In the genomic region with DNA sequence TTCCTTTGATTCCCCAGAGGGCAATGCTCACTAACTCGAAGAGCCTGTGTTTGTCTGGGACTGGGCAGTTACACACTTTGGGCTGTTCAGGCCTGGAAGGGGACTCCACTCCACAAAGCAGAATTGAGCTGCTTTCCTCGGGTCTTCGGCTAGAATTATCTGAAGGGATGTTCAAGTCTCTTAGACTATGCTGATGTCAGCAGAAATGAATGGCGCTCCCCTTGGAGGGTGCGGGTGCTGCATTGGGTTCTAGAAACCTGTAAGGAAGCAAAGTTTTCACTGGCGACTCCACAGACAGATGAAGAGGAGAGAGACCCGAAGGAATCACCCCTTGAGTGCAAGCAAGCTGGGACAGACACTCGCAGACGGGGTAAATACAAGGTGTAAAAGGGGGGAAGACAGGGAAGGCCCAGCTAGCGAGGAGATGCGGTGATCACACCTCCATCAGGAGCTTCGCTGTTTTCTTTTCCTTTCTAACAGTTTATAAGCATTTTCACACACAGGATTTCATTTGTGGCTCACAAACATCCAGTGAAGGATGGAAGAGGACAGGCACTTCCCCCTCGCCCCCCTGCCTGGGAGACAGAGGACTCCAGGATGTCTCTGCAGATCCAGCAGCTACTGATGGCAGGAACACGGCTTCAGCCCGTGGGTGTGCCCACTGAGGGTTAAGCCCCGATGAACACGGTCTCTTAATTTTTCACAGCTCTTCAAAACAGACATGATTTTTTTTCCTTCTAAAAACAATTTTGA, we compare ENCODE assay signal across 14 mouse cellular contexts.
DNase-seq lines count a peak whose midpoint lies in the region; ATAC-seq and TF ChIP-seq lines count a peak whose summit lies in the region.
"Had no signal": no experiment of that assay in that cellular context is flagged by ENCODE, and none has a peak within 500 bp of the region (broad histone marks: within the 10 kb centered on the region; RNA-seq: fewer than 3 reads in every experiment).

No protein-coding gene starts in this region.

- H3K4me1 ChIP-seq in heart, embryonic 13.5 days: peaks cover 75% of the 10 kb centered on the region
- no peaks in the 10 kb centered on the region for H3K4me1 ChIP-seq in CH12.LX (ENCODE audit: control insufficient read depth in 1 of 2, insufficient read depth in 2 of 2)
- H3K4me1 ChIP-seq in embryonic facial prominence, embryonic 10.5 days: peaks cover 26% of the 10 kb centered on the region

- H3K27ac ChIP-seq in heart, embryonic 13.5 days (replicated peaks): peak overlapping the region; percentile 81
- no peak overlapping the region for H3K27ac ChIP-seq in CH12.LX (ENCODE audit: insufficient read depth, low read depth)
- peak overlapping the region; percentile 21 for H3K27ac ChIP-seq in embryonic facial prominence, embryonic 10.5 days (replicated peaks)
- H3K27ac ChIP-seq: hindbrain, postnatal 0 days; neural tube, embryonic 13.5 days had no signal

- no peak overlapping the region for H3K4me3 ChIP-seq in heart, embryonic 13.5 days
- H3K4me3 ChIP-seq in CH12.LX (replicated peaks in 1 of 3; ENCODE audit: low read depth in 2 of 3, low read length in 2 of 3, poor library complexity in 1 of 3): no peak overlapping the region
- H3K4me3 ChIP-seq in embryonic facial prominence, embryonic 10.5 days: no peak overlapping the region
- H3K4me3 ChIP-seq: neural tube, embryonic 13.5 days had no signal

- H3K9ac ChIP-seq in heart, embryonic 13.5 days: peak overlapping the region; percentile 40; the same call in 1 of the 2 replicates
- no peak overlapping the region for H3K9ac ChIP-seq in CH12.LX (ENCODE audit: insufficient read depth, low read depth)
- H3K9ac ChIP-seq: neural tube, embryonic 13.5 days had no signal

- no peak for TF ChIP-seq POLR2A in CH12.LX (IDR thresholded peaks at IDR 0.05; ENCODE audit: low read depth, low read length)

- TF ChIP-seq EP300 in CH12.LX (IDR thresholded peaks at IDR 0.05; ENCODE audit: low read length): no peak

- dilution Hi-C loops in CH12.LX (cut with MboI; ENCODE audit: extremely low pct_ligation_motif_present, extremely low pct_unique_long_range_greater_than_20kb, low sequenced_read_pairs): no loop called here

- no peak for ATAC-seq in heart, embryonic 13.5 days (ENCODE audit: extremely low read depth, insufficient number of reproducible peaks, low FRiP score, low TSS enrichment)

- no peak for DNase-seq in heart, adult 9 months (ENCODE audit: low spot score in 2 of 2)
- DNase-seq in kidney, postnatal 10 days: peak; percentile 56
- DNase-seq in kidney, adult 9 months: no peak
- DNase-seq in CH12.LX (ENCODE audit: extremely low read depth): no peak
- DNase-seq in embryonic facial prominence, embryonic 10.5 days (ENCODE audit: low spot score): no peak
- no peak for DNase-seq in adrenal gland, postnatal 4 days (ENCODE audit: low spot score in 2 of 2)
- DNase-seq: adrenal gland, adult 2 months; cerebellum, adult 18-20 months; thymus, postnatal 4 days had no signal

- H3K4me2 ChIP-seq in heart, embryonic 13.5 days: no peak overlapping the region; the same call in 1 of the 2 replicates
- no peak overlapping the region for H3K4me2 ChIP-seq in CH12.LX (ENCODE audit: insufficient read depth, low read depth, poor library complexity, severe bottlenecking)
- H3K4me2 ChIP-seq: liver, embryonic 11.5 days; neural tube, embryonic 13.5 days had no signal

- in situ Hi-C loops in CH12.LX (cut with MboI; ENCODE audit: low pct_ligation_motif_present, low pct_unique_long_range_greater_than_20kb, low sequenced_read_pairs): loop anchor here (10.0 kb wide), 1 partner anchor 228 kb away; no protein-coding TSS in a partner anchor

- no peaks in the 10 kb centered on the region for H3K36me3 ChIP-seq in heart, embryonic 13.5 days
- H3K36me3 ChIP-seq in CH12.LX (replicated peaks in 1 of 2; ENCODE audit: control insufficient read depth in 1 of 2, insufficient read depth in 1 of 2, low read length in 1 of 2): no peaks in the 10 kb centered on the region
- H3K36me3 ChIP-seq in embryonic facial prominence, embryonic 10.5 days (replicated peaks): no peaks in the 10 kb centered on the region
- H3K36me3 ChIP-seq: G1E; neural tube, embryonic 13.5 days had no signal

- TF ChIP-seq CTCF in CH12.LX (conservative IDR thresholded peaks at IDR 0.05 in 1 of 2, IDR thresholded peaks at IDR 0.05 in 1 of 2; ENCODE audit: low read depth in 2 of 2, low read length in 2 of 2): no peak

- H3K79me2 ChIP-seq in CH12.LX (replicated peaks; ENCODE audit: control insufficient read depth, extremely low read depth, insufficient read depth, poor library complexity, severe bottlenecking): no peaks in the 10 kb centered on the region

- no peak for TF ChIP-seq RAD21 in CH12.LX (IDR thresholded peaks at IDR 0.05; ENCODE audit: low read depth, low read length)

- H3K9me3 ChIP-seq in heart, embryonic 13.5 days: no peaks in the 10 kb centered on the region
- no peaks in the 10 kb centered on the region for H3K9me3 ChIP-seq in CH12.LX (replicated peaks; ENCODE audit: low read length)
- H3K9me3 ChIP-seq in embryonic facial prominence, embryonic 10.5 days: no peaks in the 10 kb centered on the region
- H3K9me3 ChIP-seq: G1E; neural tube, embryonic 13.5 days had no signal

- WGBS in heart, embryonic 13.5 days: 58% methylated on average over 17 of the region's 17 CpGs
- WGBS in embryonic facial prominence, embryonic 10.5 days: 75% methylated on average over 17 of the region's 17 CpGs

- H3K27me3 ChIP-seq in heart, embryonic 13.5 days (replicated peaks): no peaks in the 10 kb centered on the region
- no peaks in the 10 kb centered on the region for H3K27me3 ChIP-seq in CH12.LX (replicated peaks)
- H3K27me3 ChIP-seq in embryonic facial prominence, embryonic 10.5 days (replicated peaks; ENCODE audit: low read depth, poor library complexity, severe bottlenecking): 0 out of 2 replicates have a peak, but pooled peaks cover 3% of the 10 kb centered on the region
- H3K27me3 ChIP-seq: neural tube, embryonic 13.5 days had no signal

TF ChIP-seq in CH12.LX, 34 proteins besides CTCF, POLR2A, EP300 and RAD21:
- TF ChIP-seq TBP (conservative IDR thresholded peaks at IDR 0.05; ENCODE audit: low read depth, low read length) (no peak), MAFK (IDR thresholded peaks at IDR 0.05; ENCODE audit: insufficient replicate concordance, low read length) (peak; percentile 87)
TF ChIP-seq in CH12.LX: peak in this region for 1.
